Mouse (Mus musculus) layer of hippocampus, adult 9-10 months (tissue): ENCODE results near the gene Olfr1234.

Experiments
- DNase-seq: peaks from one replicate; pipeline ENCODE4 v3.0.0; 2022; ENCODE audit warnings: low spot score

Gene Olfr1234

DNA sequence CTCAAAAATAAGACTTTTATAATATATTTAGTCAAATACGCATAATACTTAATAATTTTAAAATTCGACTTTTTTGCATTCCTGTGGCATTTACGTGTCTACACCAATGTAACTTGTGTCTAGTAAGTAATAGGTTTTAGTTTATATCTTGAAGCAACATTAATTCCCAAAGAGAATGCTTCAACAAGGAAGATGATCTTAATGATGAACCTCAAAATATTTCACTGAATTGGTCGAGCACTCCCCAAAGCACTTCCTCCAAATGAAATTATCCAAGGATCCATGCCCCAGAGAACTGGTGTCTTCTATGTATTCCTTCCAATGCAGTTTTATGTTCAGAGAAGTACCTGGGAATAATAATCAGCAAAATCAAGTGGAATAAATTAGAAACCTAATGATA is at the start of gene Olfr1234:
Gene Olfr1234, minus strand, starts transcription at position 101 of the 400 bp plus-strand sequence.
- DNase-seq = no peak

DNA sequence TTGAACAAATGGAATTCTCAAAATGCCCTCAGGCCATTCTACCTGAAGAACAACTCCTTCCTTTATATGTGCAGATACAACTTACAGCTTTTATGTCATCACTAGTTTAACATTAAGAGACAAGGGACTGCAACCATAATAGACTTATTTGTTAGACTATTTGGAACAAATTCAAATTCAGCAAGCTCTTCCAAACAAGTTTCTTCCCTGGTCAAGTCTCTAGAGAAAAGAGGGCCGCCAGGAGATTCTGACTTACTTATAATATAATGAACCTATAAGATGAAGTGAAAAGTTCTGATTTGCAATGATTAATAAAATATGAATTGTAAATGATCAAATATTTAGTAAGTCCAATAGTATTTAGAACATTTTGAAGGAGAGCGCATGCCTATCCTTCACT is 44.9 kb upstream of the Olfr1234 start, which contains the start of gene Olfr1238:
Gene Olfr1238, minus strand, starts transcription at position 101 of the 400 bp plus-strand sequence.
- DNase-seq = no peak

DNA sequence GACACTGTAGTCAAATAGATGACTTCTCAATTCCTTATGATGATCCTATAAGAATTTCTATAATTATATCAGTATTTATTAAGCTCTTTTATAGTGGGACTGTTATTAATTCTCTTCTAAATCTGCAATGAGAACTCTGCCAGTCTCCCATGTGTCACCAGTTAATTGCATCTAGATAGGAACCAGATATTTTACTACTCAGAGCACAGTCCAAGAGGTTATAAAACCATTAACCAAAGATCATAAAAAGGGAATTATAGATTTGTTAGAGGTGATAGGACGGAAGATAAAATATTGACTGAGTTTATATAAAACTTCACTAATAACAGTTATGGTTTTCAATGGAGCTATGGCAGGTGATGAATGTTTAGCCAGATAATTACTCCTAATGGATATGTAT is 36.2 kb upstream of the Olfr1234 start:
- no peak for DNase-seq

DNA sequence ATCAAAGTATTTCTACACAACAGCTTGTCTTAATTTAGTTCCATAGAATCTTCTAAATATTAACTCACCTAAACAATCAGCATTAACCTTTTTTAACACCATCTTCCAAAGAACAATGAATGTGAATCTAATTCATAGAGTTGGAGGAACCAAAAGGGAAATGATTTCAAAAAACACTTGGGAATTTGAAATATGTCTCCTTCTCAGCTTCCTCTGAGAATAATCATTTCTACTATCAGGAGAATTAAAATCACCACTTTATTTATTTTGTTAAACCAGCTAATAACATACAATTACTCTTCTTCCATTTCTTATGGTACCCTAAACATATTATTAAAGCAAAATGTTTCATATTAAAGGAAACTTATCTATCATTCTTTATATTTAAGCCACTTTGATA is 22.4 kb downstream of the Olfr1234 start, which contains the start of gene Olfr1233:
Gene Olfr1233, minus strand, starts transcription at position 101 of the 400 bp plus-strand sequence.
- DNase-seq = no peak

DNA sequence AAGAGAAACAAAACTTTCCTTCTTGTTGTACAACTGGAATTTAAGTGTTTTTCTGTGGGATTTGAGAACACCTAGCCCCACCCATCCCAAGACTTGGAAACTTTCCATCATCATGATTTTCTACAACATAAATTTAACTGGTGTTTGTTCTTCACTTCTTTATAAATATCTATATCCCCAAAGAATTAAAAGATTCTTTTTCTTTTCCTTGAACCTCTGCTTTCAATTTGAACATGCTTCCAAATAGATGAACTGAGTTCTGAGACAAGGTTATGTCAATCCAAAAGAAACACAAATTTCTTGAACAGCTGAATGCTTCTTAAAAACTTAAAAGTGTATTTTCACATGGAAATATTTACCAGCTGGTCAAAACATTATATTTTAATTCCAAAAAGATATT is 35.1 kb downstream of the Olfr1234 start, which contains the start of gene Olfr1232:
Gene Olfr1232, minus strand, starts transcription at position 101 of the 400 bp plus-strand sequence.
- no peak for DNase-seq
